ENCODE assay signal across 18 mouse cellular contexts in the genomic region with DNA sequence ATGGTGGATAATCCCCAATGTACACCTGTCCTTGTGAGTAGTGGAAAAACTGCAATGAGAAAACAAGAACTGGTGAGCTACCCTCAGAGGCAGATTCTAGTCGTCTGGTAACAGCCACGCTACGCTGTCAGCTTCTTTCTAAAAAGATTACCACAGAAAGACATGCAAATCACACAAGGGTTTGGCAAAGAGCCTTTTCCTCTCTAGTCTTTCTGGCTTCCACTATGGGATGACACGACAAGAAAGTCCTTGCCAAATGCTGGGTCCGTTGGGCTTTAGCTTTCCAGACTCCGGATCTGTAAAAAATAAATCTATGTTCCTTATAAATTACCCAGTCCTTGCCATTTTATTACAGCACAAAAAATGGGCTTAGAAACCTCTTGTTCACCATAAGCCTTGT. TPM values are rescaled to one million over a fixed set of nuclear protein-coding genes. Genes with fewer than 3 reads are reported as not detected.
DNase-seq lines count a peak whose midpoint lies in the region; ATAC-seq and TF ChIP-seq lines count a peak whose summit lies in the region.
"Had no signal": no experiment of that assay in that cellular context is flagged by ENCODE, and none has a peak within 500 bp of the region (broad histone marks: within the 10 kb centered on the region; RNA-seq: fewer than 3 reads in every experiment).

No protein-coding gene starts in this region.

- H3K9ac ChIP-seq in forebrain, embryonic 14.5 days (ENCODE audit: low read length): no peak overlapping the region
- H3K9ac ChIP-seq in forebrain, embryonic 12.5 days: no peak overlapping the region
- H3K9ac ChIP-seq in lung, postnatal 0 days (replicated peaks; ENCODE audit: low read depth): no peak overlapping the region
- H3K9ac ChIP-seq: embryonic facial prominence, embryonic 13.5 days; limb, embryonic 13.5 days; liver, embryonic 15.5 days had no signal

- no peaks in the 10 kb centered on the region for H3K27me3 ChIP-seq in forebrain, embryonic 14.5 days (replicated peaks; ENCODE audit: control insufficient read depth, insufficient read depth, low read length)
- no peaks in the 10 kb centered on the region for H3K27me3 ChIP-seq in forebrain, embryonic 12.5 days
- H3K27me3 ChIP-seq in lung, postnatal 0 days (replicated peaks; ENCODE audit: insufficient read depth, low read length): no peaks in the 10 kb centered on the region
- H3K27me3 ChIP-seq: embryonic facial prominence, embryonic 13.5 days; limb, embryonic 13.5 days; liver, embryonic 15.5 days had no signal

- peaks cover 12% of the 10 kb centered on the region for H3K4me1 ChIP-seq in forebrain, embryonic 14.5 days (ENCODE audit: control insufficient read depth, insufficient read depth, low read length)
- peaks cover 13% of the 10 kb centered on the region for H3K4me1 ChIP-seq in forebrain, embryonic 12.5 days
- H3K4me1 ChIP-seq in lung, postnatal 0 days (ENCODE audit: insufficient read depth, low read depth, low read length): peaks cover 5% of the 10 kb centered on the region; the same call in 1 of the 2 replicates

- intact Hi-C loops in heart, postnatal 10 days (cut with DNase I): no loop called here
- intact Hi-C loops in heart, postnatal 36 days (cut with DNase I): no loop called here

- TF ChIP-seq EP300 in lung, postnatal 0 days (IDR thresholded peaks at IDR 0.05): no peak

- no peaks in the 10 kb centered on the region for H3K9me3 ChIP-seq in forebrain, embryonic 14.5 days (replicated peaks; ENCODE audit: control insufficient read depth, low read length)
- no peaks in the 10 kb centered on the region for H3K9me3 ChIP-seq in forebrain, embryonic 12.5 days
- H3K9me3 ChIP-seq in lung, postnatal 0 days (ENCODE audit: low read length): no peaks in the 10 kb centered on the region
- H3K9me3 ChIP-seq: embryonic facial prominence, embryonic 13.5 days; hindbrain, embryonic 10.5 days; limb, embryonic 13.5 days; liver, embryonic 15.5 days had no signal

- DNase-seq in forebrain, embryonic 14.5 days (ENCODE audit: low spot score): peak; percentile 40
- DNase-seq in heart, postnatal 10 days: peak; percentile 66 to 68
- no peak for DNase-seq in heart, postnatal 36 days
- DNase-seq in lung, postnatal 0 days (ENCODE audit: low spot score): peak; percentile 71
- no peak for DNase-seq in lung, postnatal 25 days (ENCODE audit: low spot score)
- peak; percentile 45 for DNase-seq in brain, embryonic 14.5 days (ENCODE audit: low read depth)
- no peak for DNase-seq in spleen, postnatal 10 days (ENCODE audit: low spot score in 2 of 2)
- DNase-seq: adrenal gland, postnatal 14 days; cerebellum, adult 8-10 months; kidney, adult 8-10 months; kidney, postnatal 25 days; right cerebral cortex, postnatal 25 days had no signal

- H3K36me3 ChIP-seq in forebrain, embryonic 14.5 days (ENCODE audit: control insufficient read depth, insufficient read depth, low read length): peaks cover 63% of the 10 kb centered on the region
- H3K36me3 ChIP-seq in forebrain, embryonic 12.5 days (replicated peaks): peaks cover 65% of the 10 kb centered on the region
- H3K36me3 ChIP-seq in lung, postnatal 0 days (ENCODE audit: insufficient read depth, low read length): peaks cover 8% of the 10 kb centered on the region; the same call in 1 of the 2 replicates
- H3K36me3 ChIP-seq: liver, embryonic 15.5 days had no signal

- no peak for ATAC-seq in forebrain, embryonic 14.5 days
- no peak for ATAC-seq in forebrain, embryonic 12.5 days (ENCODE audit: low FRiP score)
- no peak for ATAC-seq in lung, postnatal 0 days
- ATAC-seq: inflammation-experienced regulatory T-cells, adult 6 months had no signal

- no peak overlapping the region for H3K4me3 ChIP-seq in forebrain, embryonic 14.5 days (ENCODE audit: low read depth, low read length)
- no peak overlapping the region for H3K4me3 ChIP-seq in forebrain, embryonic 12.5 days (replicated peaks)
- H3K4me3 ChIP-seq in lung, postnatal 0 days (ENCODE audit: low read depth, low read length): no peak overlapping the region
- H3K4me3 ChIP-seq: embryonic facial prominence, embryonic 13.5 days; hindbrain, embryonic 10.5 days; limb, embryonic 13.5 days; liver, embryonic 15.5 days had no signal

- TF ChIP-seq CTCF in lung, postnatal 0 days (IDR thresholded peaks at IDR 0.05): no peak
- no peak for TF ChIP-seq CTCF in brain, embryonic 14.5 days (IDR thresholded peaks at IDR 0.05; ENCODE audit: borderline replicate concordance, extremely low read depth, insufficient read depth, insufficient read length)

- no peak for TF ChIP-seq POLR2A in brain, embryonic 14.5 days (IDR thresholded peaks at IDR 0.05; ENCODE audit: borderline replicate concordance, extremely low read depth, insufficient read depth, insufficient read length, poor library complexity, severe bottlenecking)

- no peak overlapping the region for H3K27ac ChIP-seq in forebrain, embryonic 14.5 days (ENCODE audit: low read depth, low read length)
- H3K27ac ChIP-seq in forebrain, embryonic 12.5 days: no peak overlapping the region
- no peak overlapping the region for H3K27ac ChIP-seq in lung, postnatal 0 days (ENCODE audit: low read length)
- H3K27ac ChIP-seq: embryonic facial prominence, embryonic 13.5 days; hindbrain, embryonic 10.5 days; limb, embryonic 13.5 days; liver, embryonic 15.5 days had no signal

- no peak overlapping the region for H3K4me2 ChIP-seq in forebrain, embryonic 14.5 days (ENCODE audit: low read length)
- H3K4me2 ChIP-seq in forebrain, embryonic 12.5 days: no peak overlapping the region
- no peak overlapping the region for H3K4me2 ChIP-seq in lung, postnatal 0 days (replicated peaks; ENCODE audit: low read depth, low read length)
- H3K4me2 ChIP-seq: embryonic facial prominence, embryonic 13.5 days; limb, embryonic 13.5 days; liver, embryonic 15.5 days had no signal

- WGBS in forebrain, embryonic 14.5 days: 79% methylated on average over 6 of the region's 6 CpGs
- 95% methylated on average over 6 of the region's 6 CpGs for WGBS in forebrain, embryonic 12.5 days
- WGBS in lung, postnatal 0 days: 59% methylated on average over 6 of the region's 6 CpGs

RNA-seq across cellular contexts. Expression of gene Mpzl1, which starts 28.6 kb away (rescaled TPM):
- 159 and 160 TPM in 2 replicates for polyA plus RNA-seq in forebrain, embryonic 14.5 days (2014; fragmentation: Nextera tagmentation; extraction: Ambion mirVana)
- polyA plus RNA-seq in forebrain, embryonic 12.5 days (2016; fragmentation: Nextera tagmentation; extraction: Ambion mirVana): 125 and 126 TPM in 2 replicates
- 10 to 100 TPM; 49.4 to 57.7 TPM for total RNA-seq in heart, postnatal 10 days (2021)
- total RNA-seq in heart, postnatal 36 days (2021): 10 to 100 TPM; 14.4 to 21.4 TPM
- polyA plus RNA-seq in lung, postnatal 0 days (2015; fragmentation: Nextera tagmentation; extraction: Ambion mirVana): 136 and 149 TPM in 2 replicates
- polyA plus RNA-seq in brain, embryonic 14.5 days (2012; rRNA removed): 142 and 156 TPM in 2 replicates

Comparison
In these comparisons a context has a peak if more than half of its experiments do, and no peak if none do; other contexts are left out.
1. DNase-seq: peak in forebrain, embryonic 14.5 days (single experiment), heart, postnatal 10 days (2 of 2), lung, postnatal 0 days (single experiment) and brain, embryonic 14.5 days (single experiment); none in heart, postnatal 36 days (0 of 2), lung, postnatal 25 days (single experiment) and spleen, postnatal 10 days (0 of 2).